Mouse (Mus musculus): ENCODE data around the gene Wnk1. TPM values are rescaled to one million over a fixed set of nuclear protein-coding genes. Genes with fewer than 3 reads are reported as not detected.

The Wnk1 gene
- polyA plus RNA-seq, 1 experiment, result 345 TPM

DNA sequence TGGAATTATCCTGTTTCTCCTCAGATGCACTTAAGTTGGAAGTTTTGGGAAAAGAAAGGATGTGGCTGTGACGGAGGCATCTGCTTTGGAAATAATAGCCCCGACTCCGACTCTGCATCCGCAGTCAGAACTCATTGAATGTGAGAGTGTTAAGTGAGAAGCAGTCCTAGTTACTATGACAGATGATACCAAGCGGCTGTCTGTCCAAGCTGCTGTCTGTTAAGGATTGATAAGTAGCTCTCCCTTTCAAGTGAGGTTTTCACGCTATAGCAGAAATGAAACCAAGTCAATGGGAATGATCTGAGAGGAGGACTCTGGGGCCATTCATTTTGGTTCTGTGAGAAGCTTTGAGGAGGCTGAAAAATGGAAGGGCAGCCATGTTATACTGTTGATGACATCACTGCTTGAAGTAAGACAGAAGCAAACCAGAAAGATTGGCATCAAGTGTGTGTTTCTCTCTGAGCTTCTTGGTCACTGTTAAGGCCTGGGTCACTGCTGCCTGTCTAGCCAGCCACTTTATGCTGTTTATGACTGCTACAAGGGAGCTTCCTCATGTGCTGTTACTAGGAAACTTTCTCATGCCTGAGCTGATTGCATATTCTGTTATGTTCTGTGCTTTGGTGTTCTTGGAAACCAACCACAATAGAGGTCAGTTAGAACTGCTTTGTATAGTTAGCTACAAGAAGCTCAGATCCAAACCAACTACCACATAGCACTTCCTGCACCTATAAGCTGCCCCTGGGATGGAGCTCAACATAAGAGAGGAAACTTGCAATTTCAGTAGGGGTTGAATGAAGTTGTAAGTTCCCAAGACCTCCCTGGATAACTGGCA lies 38.4 kb upstream of the Wnk1 start:
- H3K27ac ChIP-seq (ENCODE audit: insufficient read depth, low read depth, low read length), result no peak overlapping the region
- peaks cover 15% of the 10 kb centered on the region for H3K4me1 ChIP-seq (ENCODE audit: control insufficient read depth, insufficient read depth, low read length)
- H3K4me3 ChIP-seq (ENCODE audit: insufficient read depth, low read length), result no peak overlapping the region
- TF ChIP-seq POLR2A (IDR thresholded peaks at IDR 0.05; ENCODE audit: borderline replicate concordance, low read depth, low read length), result no peak

GRCm38 (mm10) chr6:120072630-120073029 lies 34.2 kb upstream of the Wnk1 start:
- Histone ChIP-seq H3K27ac (ENCODE audit: insufficient read depth, low read depth, low read length) (no peak overlapping the region), H3K4me3 (ENCODE audit: insufficient read depth, low read length) (no peak overlapping the region), H3K4me1 (ENCODE audit: control insufficient read depth, insufficient read depth, low read length) (peaks cover 13% of the 10 kb centered on the region)
- no peak for TF ChIP-seq POLR2A (IDR thresholded peaks at IDR 0.05; ENCODE audit: borderline replicate concordance, low read depth, low read length)
- TF ChIP-seq CTCF (IDR thresholded peaks at IDR 0.05; ENCODE audit: low read depth, low read length), result no peak

DNA sequence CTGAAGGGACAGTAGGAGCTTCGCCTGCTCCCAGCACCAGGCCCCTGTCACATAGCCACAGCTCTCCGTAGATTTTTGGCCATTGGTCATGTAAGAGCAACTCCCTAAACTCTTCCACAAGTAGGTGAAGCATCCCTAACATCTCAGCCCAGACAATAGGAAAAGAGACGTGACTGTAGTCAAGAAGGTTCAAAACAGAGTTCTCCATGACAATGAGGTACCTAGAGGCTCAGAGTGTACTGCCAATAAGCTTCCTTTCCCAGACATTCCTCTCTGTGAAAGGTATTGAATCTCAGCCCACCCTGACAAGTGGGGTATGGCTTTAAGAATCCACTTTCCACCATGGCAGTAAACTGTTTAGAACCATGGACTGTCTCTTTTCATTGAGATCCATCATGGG lies 31.1 kb upstream of the Wnk1 start:
- Histone ChIP-seq H3K4me1 (ENCODE audit: control insufficient read depth, insufficient read depth, low read length) (peaks cover under 1% of the 10 kb centered on the region), H3K4me3 (ENCODE audit: insufficient read depth, low read length) (no peak overlapping the region), H3K27ac (ENCODE audit: insufficient read depth, low read depth, low read length) (no peak overlapping the region)
- TF ChIP-seq POLR2A (IDR thresholded peaks at IDR 0.05; ENCODE audit: borderline replicate concordance, low read depth, low read length), result no peak
- TF ChIP-seq CTCF (IDR thresholded peaks at IDR 0.05; ENCODE audit: low read depth, low read length), result no peak

GRCm38 (mm10) chr6:120065552-120066177 lies 27.2 kb upstream of the Wnk1 start:
- Histone ChIP-seq H3K27ac (ENCODE audit: insufficient read depth, low read depth, low read length) (no peak overlapping the region), H3K4me1 (ENCODE audit: control insufficient read depth, insufficient read depth, low read length) (peaks cover 4% of the 10 kb centered on the region), H3K4me3 (ENCODE audit: insufficient read depth, low read length) (no peak overlapping the region)
- TF ChIP-seq POLR2A (IDR thresholded peaks at IDR 0.05; ENCODE audit: borderline replicate concordance, low read depth, low read length) (no peak), CTCF (IDR thresholded peaks at IDR 0.05; ENCODE audit: low read depth, low read length) (no peak)

GRCm38 (mm10) chr6:120064627-120065026 lies 26.2 kb upstream of the Wnk1 start:
- TF ChIP-seq POLR2A (IDR thresholded peaks at IDR 0.05; ENCODE audit: borderline replicate concordance, low read depth, low read length) (no peak), CTCF (IDR thresholded peaks at IDR 0.05; ENCODE audit: low read depth, low read length) (no peak)
- Histone ChIP-seq H3K27ac (ENCODE audit: insufficient read depth, low read depth, low read length) (no peak overlapping the region), H3K4me3 (ENCODE audit: insufficient read depth, low read length) (no peak overlapping the region), H3K4me1 (ENCODE audit: control insufficient read depth, insufficient read depth, low read length) (peaks cover 4% of the 10 kb centered on the region)

- Histone ChIP-seq H3K4me1 (ENCODE audit: control insufficient read depth, insufficient read depth, low read length) (peaks cover 4% of the 10 kb centered on the region), H3K27ac (ENCODE audit: insufficient read depth, low read depth, low read length) (no peak overlapping the region), H3K4me3 (ENCODE audit: insufficient read depth, low read length) (no peak overlapping the region)
- TF ChIP-seq CTCF (IDR thresholded peaks at IDR 0.05; ENCODE audit: low read depth, low read length), result no peak
- TF ChIP-seq POLR2A (IDR thresholded peaks at IDR 0.05; ENCODE audit: borderline replicate concordance, low read depth, low read length), result no peak
Observed at GRCm38 (mm10) chr6:120062934-120063333, 24.5 kb upstream of the Wnk1 start.

GRCm38 (mm10) chr6:120055666-120056540 lies 17.4 kb upstream of the Wnk1 start:
- Histone ChIP-seq H3K27ac (ENCODE audit: insufficient read depth, low read depth, low read length) (peak overlapping the region; percentile 40), H3K4me3 (ENCODE audit: insufficient read depth, low read length) (no peak overlapping the region), H3K4me1 (ENCODE audit: control insufficient read depth, insufficient read depth, low read length) (peaks cover 24% of the 10 kb centered on the region)
- TF ChIP-seq POLR2A (IDR thresholded peaks at IDR 0.05; ENCODE audit: borderline replicate concordance, low read depth, low read length) (no peak), CTCF (IDR thresholded peaks at IDR 0.05; ENCODE audit: low read depth, low read length) (no peak)

GRCm38 (mm10) chr6:120054412-120054811 lies 15.9 kb upstream of the Wnk1 start:
- Histone ChIP-seq H3K4me1 (ENCODE audit: control insufficient read depth, insufficient read depth, low read length) (peaks cover 24% of the 10 kb centered on the region), H3K27ac (ENCODE audit: insufficient read depth, low read depth, low read length) (no peak overlapping the region), H3K4me3 (ENCODE audit: insufficient read depth, low read length) (no peak overlapping the region)
- TF ChIP-seq POLR2A (IDR thresholded peaks at IDR 0.05; ENCODE audit: borderline replicate concordance, low read depth, low read length), result no peak
- no peak for TF ChIP-seq CTCF (IDR thresholded peaks at IDR 0.05; ENCODE audit: low read depth, low read length)

GRCm38 (mm10) chr6:120047705-120048292 lies 9.3 kb upstream of the Wnk1 start:
- Histone ChIP-seq H3K27ac (ENCODE audit: insufficient read depth, low read depth, low read length) (no peak overlapping the region), H3K4me3 (ENCODE audit: insufficient read depth, low read length) (no peak overlapping the region), H3K4me1 (ENCODE audit: control insufficient read depth, insufficient read depth, low read length) (peaks cover 14% of the 10 kb centered on the region)
- TF ChIP-seq POLR2A (IDR thresholded peaks at IDR 0.05; ENCODE audit: borderline replicate concordance, low read depth, low read length), result no peak
- TF ChIP-seq CTCF (IDR thresholded peaks at IDR 0.05; ENCODE audit: low read depth, low read length), result no peak
